Mouse (Mus musculus): ENCODE data around the gene Xlr3b.
A peak's percentile ranks its signal among the peaks of the same experiment; 100 is the strongest.
"Not testable (repeated sequence)": the region's sequence is repeated elsewhere in the genome, so short reads cannot be mapped to it uniquely, and the experiment has no call there.

Gene Xlr3b

GRCm38 (mm10) chrX:73191934-73192333, at the start of gene Xlr3b:
Gene Xlr3b, plus strand, starts transcription at chrX:73192207.
- DNase-seq (ENCODE audit: low spot score in 2 of 2): peak in 1 of 2 experiments; percentile 3

GRCm38 (mm10) chrX:73143218-73143618, 48.8 kb upstream of the Xlr3b start:
- DNase-seq (ENCODE audit: low spot score in 2 of 2): not testable (repeated sequence)

GRCm38 (mm10) chrX:73148496-73148895, 43.5 kb upstream of the Xlr3b start, which contains the start of gene Xlr5b:
Gene Xlr5b, plus strand, starts transcription at chrX:73148796.
- not testable (repeated sequence) for DNase-seq (ENCODE audit: low spot score in 2 of 2)

GRCm38 (mm10) chrX:73149350-73149749, 42.7 kb upstream of the Xlr3b start, which contains the start of gene DXBay18:
Gene DXBay18, minus strand, starts transcription at chrX:73149450.
- DNase-seq (ENCODE audit: low spot score in 2 of 2): not testable (repeated sequence)

GRCm38 (mm10) chrX:73176889-73177288, 15.1 kb upstream of the Xlr3b start, which contains the start of gene Spin2d:
Gene Spin2d, minus strand, starts transcription at chrX:73176989.
- not testable (repeated sequence) for DNase-seq (ENCODE audit: low spot score in 2 of 2)

GRCm38 (mm10) chrX:73213819-73214564, 22.0 kb downstream of the Xlr3b start, which contains the start of gene Xlr4b:
Gene Xlr4b, plus strand, starts transcription at chrX:73214333.
- DNase-seq (ENCODE audit: low spot score in 2 of 2): not testable (repeated sequence)

GRCm38 (mm10) chrX:73225365-73225764, 33.4 kb downstream of the Xlr3b start:
- no peak for DNase-seq (ENCODE audit: low spot score in 2 of 2)

GRCm38 (mm10) chrX:73227914-73228605, 36.1 kb downstream of the Xlr3b start, which contains the start of gene F8a:
Gene F8a, plus strand, starts transcription at chrX:73228291.
- DNase-seq (ENCODE audit: low spot score in 2 of 2): peak; percentile 68 to 78

- peak; percentile 26 to 30 for DNase-seq (ENCODE audit: low spot score in 2 of 2)
Measured at GRCm38 (mm10) chrX:73228606-73229214, 36.7 kb downstream of the Xlr3b start.

GRCm38 (mm10) chrX:73229288-73229687, 37.3 kb downstream of the Xlr3b start:
- DNase-seq (ENCODE audit: low spot score in 2 of 2): no peak

GRCm38 (mm10) chrX:73242821-73243325, 50.9 kb downstream of the Xlr3b start, which contains the start of gene Xlr4c:
Gene Xlr4c, minus strand, starts transcription at chrX:73243130.
- DNase-seq (ENCODE audit: low spot score in 2 of 2): not testable (repeated sequence)
